In the genomic region with DNA sequence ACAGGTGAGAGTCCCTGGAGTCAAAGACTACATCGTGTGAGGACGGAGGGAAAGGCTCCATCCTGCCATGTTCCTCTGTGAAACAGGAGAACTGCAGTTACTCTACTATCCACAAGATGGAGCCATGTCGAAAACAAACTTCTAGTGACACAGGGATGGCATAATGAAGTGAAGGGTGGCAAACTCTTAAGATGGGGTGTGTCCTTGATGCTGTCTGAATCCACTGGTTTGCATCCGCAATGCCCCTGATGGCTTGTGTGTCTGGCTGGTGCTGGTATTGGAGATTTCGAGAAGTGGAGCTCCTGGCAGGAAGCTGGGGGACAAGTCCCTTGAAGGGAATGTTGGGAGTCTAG, we compare ENCODE assay signal across 9 mouse cellular contexts.
DNase-seq lines count a peak whose midpoint lies in the region; ATAC-seq and TF ChIP-seq lines count a peak whose summit lies in the region.
"Had no signal": no experiment of that assay in that cellular context is flagged by ENCODE, and none has a peak within 500 bp of the region (broad histone marks: within the 10 kb centered on the region; RNA-seq: fewer than 3 reads in every experiment).

No protein-coding gene starts in this region.

- H3K4me1 ChIP-seq in limb, embryonic 14.5 days (ENCODE audit: control insufficient read depth, insufficient read depth, low read length), result no peaks in the 10 kb centered on the region
- H3K4me1 ChIP-seq in limb, embryonic 10.5 days, result no peaks in the 10 kb centered on the region
- 0 out of 2 replicates have a peak, but pooled peaks cover 2% of the 10 kb centered on the region for H3K4me1 ChIP-seq in midbrain, embryonic 15.5 days
- H3K4me1 ChIP-seq: embryonic facial prominence, embryonic 12.5 days had no signal

- H3K9me3 ChIP-seq in limb, embryonic 14.5 days (ENCODE audit: control insufficient read depth, low read length), result no peaks in the 10 kb centered on the region
- no peaks in the 10 kb centered on the region for H3K9me3 ChIP-seq in limb, embryonic 10.5 days (replicated peaks)
- no peaks in the 10 kb centered on the region for H3K9me3 ChIP-seq in midbrain, embryonic 15.5 days
- H3K9me3 ChIP-seq: embryonic facial prominence, embryonic 12.5 days had no signal

- H3K4me2 ChIP-seq in limb, embryonic 14.5 days (replicated peaks; ENCODE audit: low read depth, low read length, severe bottlenecking), result no peak overlapping the region
- H3K4me2 ChIP-seq in midbrain, embryonic 15.5 days, result no peak overlapping the region
- H3K4me2 ChIP-seq: embryonic facial prominence, embryonic 12.5 days had no signal

- no peak overlapping the region for H3K9ac ChIP-seq in limb, embryonic 14.5 days (ENCODE audit: low read depth, low read length, severe bottlenecking)
- no peak overlapping the region for H3K9ac ChIP-seq in midbrain, embryonic 15.5 days
- H3K9ac ChIP-seq: embryonic facial prominence, embryonic 12.5 days had no signal

- no peaks in the 10 kb centered on the region for H3K27me3 ChIP-seq in limb, embryonic 14.5 days (ENCODE audit: control insufficient read depth, insufficient read depth, low read length)
- H3K27me3 ChIP-seq in limb, embryonic 10.5 days (ENCODE audit: low read depth, poor library complexity, severe bottlenecking), result no peaks in the 10 kb centered on the region
- H3K27me3 ChIP-seq in midbrain, embryonic 15.5 days (replicated peaks), result no peaks in the 10 kb centered on the region
- H3K27me3 ChIP-seq: embryonic facial prominence, embryonic 12.5 days had no signal

- no peak overlapping the region for H3K4me3 ChIP-seq in limb, embryonic 14.5 days (replicated peaks; ENCODE audit: low read length)
- H3K4me3 ChIP-seq in limb, embryonic 10.5 days, result no peak overlapping the region
- H3K4me3 ChIP-seq in midbrain, embryonic 15.5 days, result no peak overlapping the region
- H3K4me3 ChIP-seq: embryonic facial prominence, embryonic 12.5 days had no signal

- no peak for TF ChIP-seq POLR2A in limb, embryonic 14.5 days (IDR thresholded peaks at IDR 0.05; ENCODE audit: borderline replicate concordance, extremely low read depth, insufficient read depth, insufficient read length)

- WGBS in limb, embryonic 14.5 days, result 46% methylated on average over 5 of the region's 5 CpGs
- 55% methylated on average over 5 of the region's 5 CpGs for WGBS in limb, embryonic 10.5 days
- 32% methylated on average over 5 of the region's 5 CpGs for WGBS in midbrain, embryonic 15.5 days

- peaks cover 17% of the 10 kb centered on the region; the same call in 1 of the 2 replicates for H3K36me3 ChIP-seq in limb, embryonic 14.5 days (ENCODE audit: control insufficient read depth, insufficient read depth, low read length)
- H3K36me3 ChIP-seq in limb, embryonic 10.5 days, result peaks cover 9% of the 10 kb centered on the region
- no peaks in the 10 kb centered on the region for H3K36me3 ChIP-seq in midbrain, embryonic 15.5 days (replicated peaks)

- ATAC-seq in limb, embryonic 14.5 days (ENCODE audit: low FRiP score, low read depth), result no peak; the same call in 1 of the 2 replicates
- ATAC-seq in erythroid progenitor cell, adult 5-6 weeks (replicated peaks; ENCODE audit: low FRiP score, poor library complexity, severe bottlenecking), result peak; percentile 87
- peak; percentile 80 for ATAC-seq in inflammation-experienced regulatory T-cells, adult 6 months
- ATAC-seq in midbrain, embryonic 15.5 days (replicated peaks), result 0 out of 2 replicates have a peak, but pooled peaks have one; percentile 20

- DNase-seq in limb, embryonic 14.5 days (ENCODE audit: low spot score), result peak; percentile 57
- DNase-seq in limb, embryonic 10.5 days (ENCODE audit: low spot score), result no peak
- DNase-seq in brain, adult 2 months (ENCODE audit: low read depth, low spot score), result peak; percentile 79
- DNase-seq in left cerebral cortex, adult 11 months (ENCODE audit: low spot score), result peak; percentile 44
- peak; percentile 56 for DNase-seq in thymus, postnatal 14 days

- no peak overlapping the region for H3K27ac ChIP-seq in limb, embryonic 14.5 days (replicated peaks; ENCODE audit: low read depth, low read length)
- H3K27ac ChIP-seq in limb, embryonic 10.5 days, result no peak overlapping the region
- H3K27ac ChIP-seq in midbrain, embryonic 15.5 days, result no peak overlapping the region
- H3K27ac ChIP-seq: embryonic facial prominence, embryonic 12.5 days had no signal
